Mouse (Mus musculus) testis, adult 2 months (tissue): ENCODE results near the gene Golt1a.

Experiments used
- CTCF ChIP-seq: fragments of 200-500 bp; IDR thresholded peaks from 2 replicates; pipeline ENCODE4 v1.5.1; 2012; ENCODE audit warnings: low read depth, mild to moderate bottlenecking, inconsistent platforms, low read length, moderate library complexity; ENCODE audit not compliant: control insufficient read depth, insufficient read depth, insufficient replicate concordance
- POLR2A ChIP-seq: fragments of 200-500 bp; IDR thresholded peaks from 2 replicates; pipeline ENCODE4 v1.6.1; 2012; ENCODE audit warnings: low read depth, mild to moderate bottlenecking, inconsistent platforms, low read length, moderate library complexity; ENCODE audit not compliant: control insufficient read depth

DNA sequence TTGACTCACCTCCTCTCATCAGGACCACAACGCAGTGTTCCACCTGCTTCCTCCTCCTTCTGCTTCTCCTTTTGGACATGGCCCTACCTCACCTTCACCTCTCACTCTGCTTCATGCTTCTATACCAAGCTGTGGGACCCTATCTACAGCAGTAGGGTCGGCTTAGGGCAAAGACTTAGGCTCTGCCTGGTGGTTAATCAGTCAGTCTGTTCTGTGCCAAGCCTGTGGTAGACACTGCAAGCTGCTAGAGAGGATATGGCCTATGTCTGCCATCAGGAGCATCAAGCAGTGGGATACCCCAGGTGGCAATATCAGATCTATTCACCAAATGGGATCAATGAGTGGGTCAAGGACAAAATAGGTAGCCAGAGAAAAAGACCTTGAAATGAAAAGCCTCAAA, 29.1 kb upstream of the Golt1a start:
- TF ChIP-seq POLR2A (no peak), CTCF (no peak)
